Mouse (Mus musculus): ENCODE measurements at regions not wholly inside any gene's neighbourhood (a gene's known extent, or its start where the extent isn't known, plus 50 kb on each side); places are given as distances from the start of the nearest gene placed in this dataset.

DNA sequence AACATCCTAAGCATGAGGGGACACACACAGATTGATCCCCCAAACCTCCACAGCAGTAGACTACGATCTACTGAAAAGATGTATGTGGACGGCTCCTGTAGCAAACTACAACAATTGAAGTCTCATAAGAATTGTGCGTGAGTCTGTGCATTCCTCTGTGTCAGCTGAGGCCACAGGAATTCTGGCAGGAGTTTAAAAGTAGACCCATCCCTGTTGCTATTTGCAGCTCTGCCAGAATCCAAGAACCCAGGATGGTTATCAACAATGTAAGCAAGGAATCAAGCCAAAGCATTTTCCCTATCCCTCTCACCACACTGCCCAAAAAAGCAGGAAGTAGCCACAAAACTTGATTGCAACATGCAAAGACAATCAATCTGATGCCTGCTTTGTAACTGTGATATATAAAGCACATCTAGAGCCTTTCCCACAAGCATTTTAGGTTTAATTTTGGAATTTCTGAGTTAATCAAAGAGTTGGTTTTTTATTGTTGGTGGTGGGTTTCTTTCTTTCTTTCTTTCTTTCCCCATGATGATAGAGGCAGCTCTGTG, 256.3 kb upstream of the Tbl1xr1 start:
- DNase-seq (ENCODE audit: low spot score), result no peak

GRCm38 (mm10) chr3:21822675-21823074, 253.8 kb upstream of the Tbl1xr1 start:
- no peak for DNase-seq (ENCODE audit: low spot score)

- no peak for DNase-seq (ENCODE audit: low spot score)
These were observed 253.1 kb upstream of the Tbl1xr1 start for GRCm38 (mm10) chr3:21823331-21823730.

GRCm38 (mm10) chr3:21824101-21824880, 252.2 kb upstream of the Tbl1xr1 start:
- DNase-seq (ENCODE audit: low spot score), result no peak

GRCm38 (mm10) chr3:21824913-21825610, 251.4 kb upstream of the Tbl1xr1 start:
- DNase-seq (ENCODE audit: low spot score), result no peak

GRCm38 (mm10) chr3:21827656-21828055, 248.8 kb upstream of the Tbl1xr1 start:
- no peak for DNase-seq (ENCODE audit: low spot score)

GRCm38 (mm10) chr3:21833111-21833510, 243.3 kb upstream of the Tbl1xr1 start:
- no peak for DNase-seq (ENCODE audit: low spot score)

DNA sequence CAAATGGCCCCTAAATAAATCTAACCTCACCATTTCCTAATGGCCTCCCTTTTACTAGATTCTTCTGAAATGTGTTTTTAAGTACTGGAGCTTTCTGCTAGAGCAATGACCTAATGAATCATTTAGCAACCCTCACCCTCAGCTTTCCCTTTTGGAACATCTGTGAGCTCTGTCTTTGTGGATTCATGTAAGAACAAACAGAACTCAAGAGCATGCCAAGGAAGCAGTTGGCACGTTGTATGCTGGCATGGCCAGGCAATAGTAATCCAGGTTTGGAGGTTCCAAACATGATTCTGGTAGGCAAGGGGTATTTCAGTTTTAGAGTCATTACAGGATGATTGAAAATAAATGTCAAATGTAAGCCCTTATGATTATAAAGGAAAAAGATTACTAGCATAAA, 240.9 kb upstream of the Tbl1xr1 start:
- DNase-seq (ENCODE audit: low spot score), result no peak

DNA sequence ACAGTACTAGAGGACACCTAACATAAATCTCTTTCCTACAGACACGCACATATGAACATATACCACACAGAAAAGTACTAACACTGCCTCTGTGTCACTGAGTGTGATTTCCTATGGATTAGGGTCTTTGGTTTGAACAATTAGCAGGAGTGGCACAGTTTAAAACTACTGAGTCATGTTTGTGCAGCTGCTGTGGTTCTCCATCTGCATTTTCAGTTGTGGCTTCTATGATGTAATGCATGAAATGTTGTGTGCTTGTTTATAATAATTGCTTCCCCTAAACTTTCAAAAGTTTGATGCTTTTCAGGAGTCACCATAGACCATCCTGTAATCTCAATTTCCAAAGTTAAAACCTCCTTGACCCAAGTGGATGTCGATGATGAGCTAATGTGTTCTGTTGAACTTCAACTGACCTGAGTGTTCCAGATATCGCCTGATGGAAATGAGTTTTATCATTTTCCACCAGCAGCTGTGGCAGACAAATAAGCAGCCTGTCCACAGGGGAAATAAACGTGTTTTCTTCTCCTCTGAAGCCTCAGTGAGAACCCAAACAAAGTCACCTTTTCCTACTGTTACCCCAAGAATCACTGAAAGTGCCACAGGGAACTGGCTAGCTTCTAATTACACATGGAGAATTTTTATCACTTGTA, 239.0 kb upstream of the Tbl1xr1 start:
- DNase-seq (ENCODE audit: low spot score), result no peak

- DNase-seq (ENCODE audit: low spot score), result no peak
These were observed 235.5 kb upstream of the Tbl1xr1 start for GRCm38 (mm10) chr3:21840751-21841488.

GRCm38 (mm10) chr3:21841506-21841905, 234.9 kb upstream of the Tbl1xr1 start:
- DNase-seq (ENCODE audit: low spot score), result no peak

DNA sequence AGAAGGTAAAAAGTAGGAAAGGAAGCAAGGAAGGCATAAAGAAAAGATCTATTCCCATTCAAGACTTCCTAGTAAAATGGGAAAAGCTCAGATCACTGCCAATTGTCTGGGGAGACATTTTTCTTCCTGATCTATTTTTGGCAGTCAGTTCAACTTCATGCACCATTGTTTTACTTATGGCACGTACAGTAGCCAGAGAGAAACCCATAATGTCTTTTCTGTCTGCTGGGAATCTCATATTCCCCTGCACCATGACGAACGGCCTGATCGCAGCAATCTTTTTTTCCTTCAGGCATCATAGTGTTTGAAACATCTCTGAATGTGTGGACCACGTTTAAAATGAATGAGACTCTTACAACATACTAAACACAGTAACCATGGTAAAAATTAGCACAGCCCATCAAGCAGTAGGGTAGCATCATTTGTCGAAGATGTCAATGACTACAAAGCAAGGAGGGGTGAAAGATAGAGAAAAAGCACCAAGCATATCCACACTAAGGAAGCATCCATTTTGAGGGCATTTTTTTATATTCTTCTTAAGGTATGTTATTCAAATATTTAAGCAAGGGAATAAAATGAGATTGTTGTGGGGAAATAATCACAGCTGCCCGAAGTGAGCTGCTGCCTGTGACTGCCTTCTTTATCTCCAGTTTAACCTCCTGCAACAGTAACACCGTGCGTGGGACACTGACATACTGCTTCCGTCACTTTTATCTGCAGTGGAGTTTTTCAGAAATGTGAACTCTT, 233.7 kb upstream of the Tbl1xr1 start:
- DNase-seq (ENCODE audit: low spot score), result no peak

- DNase-seq (ENCODE audit: low spot score), result no peak
These were observed 233.1 kb upstream of the Tbl1xr1 start for GRCm38 (mm10) chr3:21843292-21843852.

GRCm38 (mm10) chr3:21849831-21850230, 226.6 kb upstream of the Tbl1xr1 start:
- DNase-seq (ENCODE audit: low spot score), result no peak

DNA sequence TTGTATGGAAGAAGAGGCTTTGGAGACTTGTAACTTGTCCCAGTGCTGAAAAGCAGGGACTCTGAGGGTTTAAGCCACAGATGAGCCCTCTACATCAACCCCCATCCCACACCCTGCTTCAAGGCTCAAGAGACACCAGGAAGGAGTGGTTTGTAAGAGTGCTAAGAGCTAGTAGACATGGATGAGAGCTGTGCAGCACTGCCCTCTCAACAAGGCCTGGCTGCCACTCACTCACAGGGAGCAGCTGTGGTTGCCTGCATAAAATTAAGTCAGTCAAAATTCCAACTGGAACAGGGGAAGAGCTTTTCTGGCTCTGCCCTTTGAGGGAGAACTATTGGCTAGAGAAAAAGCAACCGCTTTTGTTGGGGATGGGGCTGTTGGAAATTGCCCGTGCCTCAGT, 225.5 kb upstream of the Tbl1xr1 start:
- DNase-seq (ENCODE audit: low spot score), result no peak

- DNase-seq (ENCODE audit: low spot score), result no peak
These were observed 222.1 kb upstream of the Tbl1xr1 start for GRCm38 (mm10) chr3:21854340-21854739.

- DNase-seq (ENCODE audit: low spot score), result no peak
These were observed 217.0 kb upstream of the Tbl1xr1 start for GRCm38 (mm10) chr3:21859436-21859835.

DNA sequence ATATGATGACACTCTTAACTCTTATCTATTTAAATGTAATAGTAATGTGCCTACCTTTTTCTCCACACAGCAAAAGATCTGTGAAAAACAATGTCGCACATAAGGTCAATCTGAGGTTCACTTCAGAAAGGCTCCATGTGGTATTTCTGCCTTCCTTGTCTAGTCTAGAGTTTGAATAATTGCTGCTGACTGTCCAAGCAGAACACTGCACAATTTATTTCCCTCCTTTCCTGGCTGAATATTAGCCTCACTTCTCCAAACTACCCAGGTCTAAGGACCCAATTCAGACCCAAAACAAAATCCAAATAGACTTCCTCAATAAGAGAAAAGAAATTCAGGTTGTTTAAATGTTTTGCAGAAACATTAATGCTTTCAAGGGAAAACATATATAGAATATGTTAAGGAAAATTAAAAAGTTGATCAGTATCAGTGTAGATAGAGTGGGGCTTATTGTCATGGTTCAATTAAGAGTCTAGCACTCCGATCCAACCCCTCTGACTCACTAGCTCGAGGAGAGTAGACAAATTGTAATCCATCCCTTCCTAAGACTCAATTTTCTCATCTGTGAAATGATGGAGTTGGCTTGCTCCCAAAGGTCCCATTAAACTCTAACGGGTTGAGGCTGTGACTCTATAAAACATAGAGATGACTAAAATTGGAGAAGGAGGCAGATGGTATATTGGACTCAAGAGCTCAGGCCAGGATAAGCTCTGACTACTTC, 215.4 kb upstream of the Tbl1xr1 start:
- DNase-seq (ENCODE audit: low spot score), result no peak

DNA sequence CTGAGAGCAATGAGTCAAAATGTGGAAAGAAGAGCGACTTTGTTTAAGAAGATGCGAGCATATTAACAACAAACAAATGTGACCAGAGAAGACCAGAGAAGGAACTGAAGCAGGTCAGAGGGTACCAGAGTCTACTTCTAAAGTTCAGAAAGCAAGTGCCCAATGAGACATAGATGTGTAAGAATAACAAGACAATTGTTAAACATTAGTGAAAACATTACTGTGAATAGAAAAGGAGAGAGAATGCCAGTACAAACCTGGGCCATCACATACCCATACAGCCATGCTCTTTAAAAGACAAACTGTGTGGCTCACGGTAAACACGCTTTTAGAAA, 214.8 kb upstream of the Tbl1xr1 start:
- no peak for DNase-seq (ENCODE audit: low spot score)

GRCm38 (mm10) chr3:21864391-21864790, 212.1 kb upstream of the Tbl1xr1 start:
- DNase-seq (ENCODE audit: low spot score), result no peak

All from layer of hippocampus, adult 9-10 months (tissue).